Mouse (Mus musculus) embryonic fibroblast, embryonic 13.5 days (primary cell): ENCODE measurements around the gene Ankrd34b.

Experiments used
- CTCF ChIP-seq: IDR thresholded peaks from 2 replicates; pipeline ENCODE4 v1.5.1; 2011; ENCODE audit warnings: mild to moderate bottlenecking, control low read depth, low read length, moderate library complexity, borderline replicate concordance; ENCODE audit not compliant: insufficient read depth
- POLR2A ChIP-seq: IDR thresholded peaks from 2 replicates; pipeline ENCODE4 v1.6.1; 2011; ENCODE audit warnings: low read depth, mild to moderate bottlenecking, control low read depth, low read length, moderate library complexity

- no peak for TF ChIP-seq POLR2A
- TF ChIP-seq CTCF = no peak
Observed at GRCm38 (mm10) chr13:92393047-92393661, 32.5 kb upstream of the Ankrd34b start.
